ENCODE assay signal across 25 mouse cellular contexts in the genomic region with DNA sequence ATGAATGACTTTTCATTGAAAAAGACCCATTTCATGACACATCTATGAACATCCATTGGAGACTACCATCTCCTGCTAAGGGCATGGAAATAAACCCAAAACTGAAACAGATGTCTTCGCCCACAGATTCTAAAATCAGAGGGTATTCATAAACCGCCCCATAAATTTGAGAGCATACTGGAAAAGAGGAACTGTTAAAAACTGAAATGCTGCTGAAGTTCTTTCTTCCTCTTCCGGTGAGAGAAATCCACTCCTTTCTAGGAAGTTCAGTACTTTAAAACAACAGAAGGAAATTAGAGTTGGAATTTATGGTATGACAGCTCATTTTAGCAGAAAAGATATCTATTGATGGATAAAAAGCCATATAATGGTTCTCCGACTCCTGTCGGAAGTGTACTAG. TPM values are rescaled to one million over a fixed set of nuclear protein-coding genes. Genes with fewer than 3 reads are reported as not detected.
DNase-seq lines count a peak whose midpoint lies in the region; ATAC-seq lines count a peak whose summit lies in the region.
"Had no signal": no experiment of that assay in that cellular context is flagged by ENCODE, and none has a peak within 500 bp of the region (broad histone marks: within the 10 kb centered on the region; RNA-seq: fewer than 3 reads in every experiment).

No protein-coding gene starts in this region.

- peak; percentile 59 for DNase-seq in right cerebral cortex, adult 18-20 months
- DNase-seq in right cerebral cortex, postnatal 36 days (ENCODE audit: low spot score in 2 of 2): no peak
- peak; percentile 73 for DNase-seq in MEL-GATA-1-ER (ENCODE audit: extremely low read depth, low read depth)
- DNase-seq in telencephalon, adult 2 months (ENCODE audit: low read depth, low spot score): peak; percentile 87
- DNase-seq in ovary, postnatal 36 days (ENCODE audit: low spot score): no peak
- no peak for DNase-seq in frontal cortex, postnatal 14 days (ENCODE audit: low spot score in 2 of 2)
- DNase-seq in kidney, adult 18-20 months: no peak
- DNase-seq: adrenal gland, adult 8-10 months; cerebellum, adult 11 months; cerebellum, adult 9-10 months; cerebellum, postnatal 36 days; gastrocnemius, postnatal 25 days; heart, adult 18-20 months; heart, postnatal 36 days; kidney, adult 9 months; kidney, postnatal 10 days; layer of hippocampus, adult 9-11 months; retina, postnatal 1 day; right cerebral cortex, postnatal 25 days; spleen, adult 18-20 months; thymus, postnatal 14 days had no signal

- ATAC-seq in hematopoietic stem cell, adult 5-6 weeks (replicated peaks in 1 of 2; ENCODE audit: insufficient read depth in 1 of 2, low FRiP score in 2 of 2, low TSS enrichment in 1 of 2, low read depth in 1 of 2, poor library complexity in 2 of 2, severe bottlenecking in 2 of 2): peak; percentile 26 to 43; a peak in 2 of 4 replicates
- ATAC-seq: activated CD4-positive, CD25-positive, alpha-beta regulatory T cell, adult 4 months; forebrain, embryonic 16.5 days; intestine, embryonic 16.5 days had no signal

RNA-seq across cellular contexts. Expression of gene Homer1, which starts 1.1 kb away (rescaled TPM):
- total RNA-seq in hematopoietic stem cell, adult 5-6 weeks (2017): 9.6 and 13.9 TPM in 2 replicates

Comparison
In these comparisons a context has a peak if more than half of its experiments do, and no peak if none do; other contexts are left out.
1. DNase-seq: peak in right cerebral cortex, adult 18-20 months (single experiment), MEL-GATA-1-ER (single experiment) and telencephalon, adult 2 months (single experiment); none in right cerebral cortex, postnatal 36 days (0 of 2), ovary, postnatal 36 days (single experiment), frontal cortex, postnatal 14 days (0 of 2) and kidney, adult 18-20 months (single experiment).